Mouse (Mus musculus) lung, postnatal 25 days (tissue): Measurements from ENCODE around the gene Lcor.
A peak's percentile ranks its signal among the peaks of the same experiment; 100 is the strongest.

Experiments
- DNase-seq: peaks from one replicate; pipeline ENCODE4 v3.0.0; 2022; ENCODE audit warnings: low spot score

Gene Lcor

GRCm38 (mm10) chr19:41568791-41569190, 86.4 kb downstream of the Lcor start:
- DNase-seq, result no peak

- no peak for DNase-seq
Measured at GRCm38 (mm10) chr19:41573700-41574099, 91.3 kb downstream of the Lcor start.

DNA sequence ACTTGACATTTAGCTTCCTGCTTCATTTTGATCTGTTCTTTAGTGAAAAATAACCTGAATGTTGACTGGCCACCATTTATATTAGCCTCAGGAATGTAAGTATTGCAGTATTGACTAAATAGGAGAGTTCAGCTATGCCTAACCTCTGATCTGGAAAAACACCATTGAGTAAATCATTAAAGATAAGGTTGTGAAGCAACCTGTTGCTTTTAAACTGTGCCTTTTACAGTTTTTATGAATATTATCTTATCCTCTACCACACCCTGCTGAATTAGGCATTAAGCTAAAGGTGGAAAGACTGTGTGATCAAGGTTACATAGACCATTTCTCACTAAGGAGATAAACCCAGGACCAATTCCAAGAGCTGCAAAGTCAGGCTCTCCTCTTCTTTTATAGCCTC, 95.1 kb downstream of the Lcor start:
- DNase-seq, result no peak

DNA sequence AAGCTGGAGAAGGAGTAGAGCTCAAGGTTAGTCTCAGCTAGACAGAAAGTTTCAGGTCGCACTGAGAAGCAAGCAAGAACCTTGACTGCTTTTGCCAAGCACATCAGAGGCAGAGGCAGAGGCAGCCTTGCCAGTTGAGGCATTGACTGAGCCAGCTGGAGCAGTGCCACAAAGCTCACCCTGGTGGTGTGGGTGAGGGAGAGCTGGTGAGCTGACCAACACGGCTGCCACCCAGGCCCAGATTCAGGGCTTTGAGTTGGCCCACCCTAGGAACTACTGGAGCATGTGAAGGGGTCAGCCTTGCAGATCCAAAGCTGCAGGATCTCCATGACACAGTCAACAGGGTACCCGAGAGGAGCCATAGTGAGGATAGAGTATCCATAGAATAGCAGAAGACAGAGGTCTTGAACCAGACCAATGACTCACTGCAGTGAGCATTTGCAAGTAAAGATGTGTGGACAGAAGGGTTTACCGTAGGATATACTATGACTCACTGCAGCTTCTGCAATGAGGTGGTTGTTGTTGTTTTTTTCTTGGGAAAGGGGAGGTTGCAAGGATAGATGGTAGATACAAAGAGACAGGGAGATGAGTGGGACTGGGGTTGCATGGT, 97.0 kb downstream of the Lcor start:
- no peak for DNase-seq

- DNase-seq, result no peak
Measured at GRCm38 (mm10) chr19:41581706-41582420, 99.4 kb downstream of the Lcor start, which contains the start of gene Gm340. Gm340 (plus strand) TSS chr19:41582370.

DNA sequence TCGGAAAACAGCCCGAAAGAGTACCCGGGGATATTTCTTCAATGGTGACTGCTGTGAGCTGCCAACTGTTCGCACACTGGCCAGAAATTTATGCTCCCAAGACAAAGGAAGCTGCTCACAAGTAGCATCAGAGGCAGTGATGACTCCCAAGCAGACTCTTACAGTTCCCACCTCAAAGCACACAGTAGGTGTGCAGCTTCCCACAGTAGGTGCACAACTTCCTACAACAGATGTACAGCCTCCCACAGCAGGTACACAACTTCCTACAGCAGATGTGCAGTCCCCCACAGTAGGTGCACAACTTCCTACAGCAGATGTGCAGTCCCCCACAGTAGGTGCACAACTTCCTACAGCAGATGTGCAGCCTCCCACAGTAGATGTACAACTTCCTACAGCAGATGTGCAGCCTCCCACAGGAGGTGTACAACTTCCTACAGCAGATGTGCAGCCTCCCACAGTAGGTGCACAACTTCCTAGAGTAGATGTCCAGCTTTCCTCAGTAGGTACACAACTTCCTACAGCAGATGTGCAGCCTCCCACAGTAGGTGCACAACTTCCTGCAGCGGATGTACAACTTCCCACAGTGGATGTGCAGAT, 100.6 kb downstream of the Lcor start:
- DNase-seq, result no peak

- DNase-seq, result no peak
Measured at GRCm38 (mm10) chr19:41586752-41587151, 104.3 kb downstream of the Lcor start.

- no peak for DNase-seq
Measured at GRCm38 (mm10) chr19:41587431-41588222, 105.2 kb downstream of the Lcor start.

GRCm38 (mm10) chr19:41589026-41589425, 106.6 kb downstream of the Lcor start:
- DNase-seq, result no peak

GRCm38 (mm10) chr19:41589681-41590080, 107.2 kb downstream of the Lcor start:
- DNase-seq, result no peak

DNA sequence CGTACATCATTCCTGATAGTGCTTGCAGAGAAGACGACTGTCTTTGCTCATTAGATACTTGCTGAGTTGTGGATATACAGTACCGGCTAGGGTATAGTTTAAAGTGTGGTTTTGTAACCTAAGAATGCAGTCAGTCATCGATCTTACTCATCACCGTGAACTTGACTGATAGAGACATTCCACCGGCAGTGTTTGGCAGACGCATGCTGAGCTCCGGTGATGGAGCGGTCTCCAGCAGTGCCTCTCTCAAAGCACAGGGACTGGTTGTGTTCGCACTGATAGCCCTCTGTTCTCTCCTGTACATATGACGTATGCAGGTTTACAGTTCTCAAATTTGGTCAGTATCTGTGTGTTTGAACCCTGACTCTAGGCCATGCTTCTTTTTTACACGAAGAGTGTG, 109.4 kb downstream of the Lcor start:
- no peak for DNase-seq

- DNase-seq, result peak; percentile 79
Measured at GRCm38 (mm10) chr19:41597170-41597894, 114.9 kb downstream of the Lcor start.

GRCm38 (mm10) chr19:41600647-41601046, 118.2 kb downstream of the Lcor start:
- no peak for DNase-seq

DNA sequence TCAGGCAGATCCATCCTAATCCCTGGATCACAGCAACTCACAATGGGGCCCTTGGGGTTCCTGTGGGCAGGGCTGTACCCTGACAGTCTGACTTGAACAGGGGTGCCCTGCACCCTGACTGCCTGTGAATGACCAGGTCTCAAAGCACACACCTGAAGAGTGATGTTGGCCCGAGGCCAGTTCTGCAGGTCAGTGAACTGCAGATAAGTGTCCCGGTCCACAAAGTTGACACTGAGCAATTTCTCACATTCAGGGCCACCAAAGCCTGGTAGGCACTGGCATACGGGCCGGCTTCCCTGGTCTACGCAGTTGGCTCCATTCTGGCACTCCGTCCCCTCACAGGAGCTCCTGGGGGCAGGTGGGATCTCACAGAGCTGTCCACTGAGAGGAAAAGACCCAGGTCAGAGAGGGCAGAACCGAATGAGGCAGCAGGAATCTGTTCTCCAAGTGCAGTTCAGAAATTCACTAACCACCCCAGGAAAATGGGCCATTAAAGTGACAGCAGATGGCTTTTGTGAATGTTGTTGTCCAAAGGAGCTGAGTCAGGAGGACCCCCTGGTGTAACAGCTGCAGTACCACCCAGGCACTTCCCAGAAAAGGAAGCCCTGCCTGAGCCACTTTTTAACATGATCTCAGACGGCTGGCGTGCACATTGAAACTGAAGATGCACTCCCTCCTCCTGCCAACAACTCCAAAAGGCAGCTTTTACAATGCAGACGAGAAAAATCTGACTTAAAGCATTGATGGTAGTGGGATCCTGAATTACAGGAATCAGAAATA, 124.0 kb downstream of the Lcor start:
- no peak for DNase-seq

DNA sequence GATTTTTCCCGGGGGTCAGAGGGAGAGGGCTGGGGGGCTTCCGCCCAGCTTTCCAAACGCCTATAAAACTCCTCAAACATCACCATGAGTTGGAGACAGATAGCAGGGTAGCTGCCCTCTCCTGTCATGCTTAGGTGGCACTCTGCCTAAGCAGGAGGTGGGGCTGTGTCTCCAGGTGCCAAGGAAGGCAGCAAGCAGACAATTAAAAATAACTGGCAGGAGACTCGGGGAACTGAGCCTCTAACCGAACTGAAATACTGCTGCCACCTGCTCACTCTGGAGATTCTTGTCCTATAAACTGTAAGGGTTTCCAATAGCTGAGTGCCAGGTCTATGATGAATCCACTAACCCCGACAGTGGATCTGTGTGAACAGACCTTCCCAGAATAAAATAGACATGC, 129.2 kb downstream of the Lcor start:
- DNase-seq, result no peak
